ENCODE assay signal across 18 mouse cellular contexts in genomic region chr12:111447898-111448760, GRCm38 (mm10). TPM values are rescaled to one million over a fixed set of nuclear protein-coding genes. Genes with fewer than 3 reads are reported as not detected.
DNase-seq lines count a peak whose midpoint lies in the region; ATAC-seq and TF ChIP-seq lines count a peak whose summit lies in the region.
"Had no signal": no experiment of that assay in that cellular context is flagged by ENCODE, and none has a peak within 500 bp of the region (broad histone marks: within the 10 kb centered on the region; RNA-seq: fewer than 3 reads in every experiment).

No protein-coding gene starts in this region.

- no peaks in the 10 kb centered on the region for H3K9me3 ChIP-seq in heart, postnatal 0 days (replicated peaks; ENCODE audit: control insufficient read depth, low read length)
- no peaks in the 10 kb centered on the region for H3K9me3 ChIP-seq in megakaryocyte, embryonic 14.5 days
- H3K9me3 ChIP-seq in forebrain, embryonic 10.5 days, result no peaks in the 10 kb centered on the region

- intact Hi-C loops in heart, postnatal 10 days (cut with DNase I), result no loop called here

- no peak for TF ChIP-seq CTCF in heart, postnatal 0 days (IDR thresholded peaks at IDR 0.05; ENCODE audit: low read depth)

- ATAC-seq in heart, postnatal 0 days (ENCODE audit: insufficient read depth, low read depth), result 0 out of 2 replicates have a peak, but pooled peaks have one; percentile 14
- ATAC-seq in megakaryocyte, adult 5-6 weeks (ENCODE audit: poor library complexity, severe bottlenecking), result no peak
- ATAC-seq: forebrain, postnatal 0 days; inflammation-experienced regulatory T-cells, adult 6 months had no signal

- H3K27ac ChIP-seq in heart, postnatal 0 days (ENCODE audit: low read depth), result no peak overlapping the region
- H3K27ac ChIP-seq in forebrain, embryonic 10.5 days, result no peak overlapping the region

- TF ChIP-seq EP300 in heart, postnatal 0 days (IDR thresholded peaks at IDR 0.05; ENCODE audit: low read depth), result no peak

- no peak overlapping the region for H3K4me3 ChIP-seq in heart, postnatal 0 days (ENCODE audit: low read depth, low read length)
- peak overlapping the region; percentile 21 for H3K4me3 ChIP-seq in megakaryocyte, embryonic 14.5 days (replicated peaks)
- H3K4me3 ChIP-seq in forebrain, embryonic 10.5 days, result no peak overlapping the region

- WGBS in heart, postnatal 0 days, result 46% methylated on average over 22 of the region's 22 CpGs
- WGBS in forebrain, embryonic 10.5 days, result 12% methylated on average over 22 of the region's 22 CpGs

- no peaks in the 10 kb centered on the region for H3K36me3 ChIP-seq in heart, postnatal 0 days (replicated peaks; ENCODE audit: control insufficient read depth, insufficient read depth, low read length)
- H3K36me3 ChIP-seq in megakaryocyte, embryonic 14.5 days (replicated peaks; ENCODE audit: low read length), result peaks cover 88% of the 10 kb centered on the region
- no peaks in the 10 kb centered on the region for H3K36me3 ChIP-seq in forebrain, embryonic 10.5 days (replicated peaks)

- H3K9ac ChIP-seq in heart, postnatal 0 days (replicated peaks; ENCODE audit: low read depth, low read length), result no peak overlapping the region
- H3K9ac ChIP-seq: forebrain, postnatal 0 days had no signal

- DNase-seq in heart, postnatal 0 days (ENCODE audit: low spot score), result no peak
- no peak for DNase-seq in heart, postnatal 10 days
- DNase-seq in kidney, postnatal 25 days, result peak; percentile 15 to 40
- DNase-seq in forebrain, embryonic 10.5 days (ENCODE audit: extremely low spot score, low spot score), result no peak
- DNase-seq in embryo, embryonic 10.5 days (ENCODE audit: low spot score), result no peak
- DNase-seq: adrenal gland, postnatal 10 days; B cell, adult 2 months; cerebellum, postnatal 10 days; forebrain, postnatal 0 days; right cerebral cortex, adult 18-20 months had no signal

- H3K4me2 ChIP-seq in heart, postnatal 0 days (ENCODE audit: low read depth, low read length), result no peak overlapping the region

- peaks cover 16% of the 10 kb centered on the region for H3K4me1 ChIP-seq in heart, postnatal 0 days (ENCODE audit: control insufficient read depth, insufficient read depth)
- H3K4me1 ChIP-seq in megakaryocyte, embryonic 14.5 days, result peaks cover 78% of the 10 kb centered on the region
- peaks cover 72% of the 10 kb centered on the region for H3K4me1 ChIP-seq in forebrain, embryonic 10.5 days

- peaks cover 78% of the 10 kb centered on the region for H3K27me3 ChIP-seq in heart, postnatal 0 days (ENCODE audit: control insufficient read depth, insufficient read depth, low read length)
- H3K27me3 ChIP-seq in megakaryocyte, embryonic 14.5 days (replicated peaks), result peaks cover 59% of the 10 kb centered on the region
- H3K27me3 ChIP-seq in forebrain, embryonic 10.5 days (ENCODE audit: poor library complexity, severe bottlenecking), result peaks cover 100% of the 10 kb centered on the region

RNA-seq across cellular contexts. Expression of gene Tnfaip2, which starts 5.9 kb away (rescaled TPM):
- total RNA-seq in heart, postnatal 0 days (2014; rRNA removed; ENCODE audit: low replicate concordance), result 12.5 and 14.8 TPM in 2 replicates
- 8.9 and 9.5 TPM in 2 replicates for polyA plus RNA-seq in heart, postnatal 0 days (2015; fragmentation: Nextera tagmentation; extraction: Ambion mirVana)
- total RNA-seq in heart, postnatal 10 days (2021), result 10 to 100 TPM; 28.9 to 41.2 TPM
- polyA plus RNA-seq in megakaryocyte, embryonic 14.5 days (2012; ENCODE audit: insufficient read depth, low replicate concordance), result 1.1 and 11.3 TPM in 2 replicates
- 42.7 and 43.7 TPM in 2 replicates for total RNA-seq in megakaryocyte, adult 5-6 weeks (2015)
- 81.0 and 109 TPM in 2 replicates for total RNA-seq in megakaryocyte, adult 5-6 weeks (2017)
- polyA plus RNA-seq in forebrain, embryonic 10.5 days (2016; fragmentation: Nextera tagmentation; extraction: Ambion mirVana), result 2.1 and 4.4 TPM in 2 replicates
- polyA plus RNA-seq: inflammation-experienced regulatory T-cells, adult 6 months had no signal

RNA-seq across cellular contexts. Expression of gene Exoc3l4, which starts 31.3 kb away (rescaled TPM):
- 7.9 and 51.6 TPM in 2 replicates for total RNA-seq in heart, postnatal 0 days (2014; rRNA removed; ENCODE audit: low replicate concordance)
- polyA plus RNA-seq in heart, postnatal 0 days (2015; fragmentation: Nextera tagmentation; extraction: Ambion mirVana), result 8.5 and 9.8 TPM in 2 replicates
- 1 to 10 TPM; 5.3 to 8.3 TPM for total RNA-seq in heart, postnatal 10 days (2021)
- 38.6 and 61.4 TPM in 2 replicates for polyA plus RNA-seq in megakaryocyte, embryonic 14.5 days (2012; ENCODE audit: insufficient read depth, low replicate concordance)
- 0.39 and 1.1 TPM in 2 replicates for total RNA-seq in megakaryocyte, adult 5-6 weeks (2015)
- total RNA-seq in megakaryocyte, adult 5-6 weeks (2017), result 0.29 TPM in 1 of 2 replicates, not detected in the other
- polyA plus RNA-seq in forebrain, embryonic 10.5 days (2016; fragmentation: Nextera tagmentation; extraction: Ambion mirVana), result 5.2 and 5.6 TPM in 2 replicates
- total RNA-seq: neutrophil, adult 5-6 weeks had no signal
- polyA plus RNA-seq: inflammation-experienced regulatory T-cells, adult 6 months had no signal

RNA-seq across cellular contexts. Expression of gene Gm266, which starts 37.5 kb away (rescaled TPM):
- total RNA-seq in heart, postnatal 0 days (2014; rRNA removed; ENCODE audit: low replicate concordance), result 4.0 and 4.3 TPM in 2 replicates
- 0.85 and 1.3 TPM in 2 replicates for polyA plus RNA-seq in heart, postnatal 0 days (2015; fragmentation: Nextera tagmentation; extraction: Ambion mirVana)
- total RNA-seq in heart, postnatal 10 days (2021), result 1 to 10 TPM; 2.2 to 2.4 TPM
- 0.22 TPM in 1 of 2 replicates, not detected in the other for polyA plus RNA-seq in megakaryocyte, embryonic 14.5 days (2012; ENCODE audit: insufficient read depth, low replicate concordance)
- not detected in 2 replicates for total RNA-seq in megakaryocyte, adult 5-6 weeks (2015)
- not detected in 2 replicates for total RNA-seq in megakaryocyte, adult 5-6 weeks (2017)
- 7.1 and 9.8 TPM in 2 replicates for polyA plus RNA-seq in forebrain, embryonic 10.5 days (2016; fragmentation: Nextera tagmentation; extraction: Ambion mirVana)
- total RNA-seq: granulocyte monocyte progenitor cell, adult 5-6 weeks; megakaryocyte progenitor cell, adult 5-6 weeks; neutrophil, adult 5-6 weeks had no signal
- polyA plus RNA-seq: inflammation-experienced regulatory T-cells, adult 6 months had no signal

RNA-seq across cellular contexts. Expression of gene Lbhd2, which starts 41.5 kb away (rescaled TPM):
- total RNA-seq in heart, postnatal 0 days (2014; rRNA removed; ENCODE audit: low replicate concordance), result not detected in 2 replicates
- not detected in 2 replicates for polyA plus RNA-seq in heart, postnatal 0 days (2015; fragmentation: Nextera tagmentation; extraction: Ambion mirVana)
- total RNA-seq in heart, postnatal 10 days (2021), result not detected
- not detected in 2 replicates for polyA plus RNA-seq in megakaryocyte, embryonic 14.5 days (2012; ENCODE audit: insufficient read depth, low replicate concordance)
- total RNA-seq in megakaryocyte, adult 5-6 weeks (2015), result not detected in 2 replicates
- total RNA-seq in megakaryocyte, adult 5-6 weeks (2017), result not detected in 2 replicates
- polyA plus RNA-seq in forebrain, embryonic 10.5 days (2016; fragmentation: Nextera tagmentation; extraction: Ambion mirVana), result 0.25 TPM in 1 of 2 replicates, not detected in the other
- total RNA-seq: granulocyte monocyte progenitor cell, adult 5-6 weeks; heart, postnatal 25 days; neutrophil, adult 5-6 weeks had no signal
- polyA plus RNA-seq: liver, embryonic 16.5 days had no signal

Comparison
In these comparisons a context has a peak if more than half of its experiments do, and no peak if none do; other contexts are left out.
1. DNase-seq: peak in kidney, postnatal 25 days (2 of 2); none in heart, postnatal 0 days (single experiment), heart, postnatal 10 days (0 of 2), forebrain, embryonic 10.5 days (single experiment) and embryo, embryonic 10.5 days (single experiment).